Mouse (Mus musculus) left cerebral cortex, postnatal 25 days (tissue): Measurements from ENCODE around the gene Nup107. TPM values are rescaled to one million over a fixed set of nuclear protein-coding genes. Genes with fewer than 3 reads are reported as not detected.
"Not testable (repeated sequence)": the region's sequence is repeated elsewhere in the genome, so short reads cannot be mapped to it uniquely, and the experiment has no call there.

Source experiments
- DNase-seq, 2 experiments: peaks; one replicate each; pipeline ENCODE4 v3.0.0; 2022; ENCODE audit warnings: low spot score in 2 of 2, mixed read lengths in 1 of 2
- intact Hi-C: fragments of 180-260 bp; cut with DNase I; formaldehyde crosslinking; loops from one replicate; pipeline ENCODE4 v1.15.1; 2025
- total RNA-seq, 2 experiments: library from RNA; stranded (reverse); gene quantifications; 2 replicates each; pipeline ENCODE4 v1.2.3; 2021

Nup107 gene
- total RNA-seq, 2 experiments from 2014 or later, result 13.7 to 15.5 TPM

DNA sequence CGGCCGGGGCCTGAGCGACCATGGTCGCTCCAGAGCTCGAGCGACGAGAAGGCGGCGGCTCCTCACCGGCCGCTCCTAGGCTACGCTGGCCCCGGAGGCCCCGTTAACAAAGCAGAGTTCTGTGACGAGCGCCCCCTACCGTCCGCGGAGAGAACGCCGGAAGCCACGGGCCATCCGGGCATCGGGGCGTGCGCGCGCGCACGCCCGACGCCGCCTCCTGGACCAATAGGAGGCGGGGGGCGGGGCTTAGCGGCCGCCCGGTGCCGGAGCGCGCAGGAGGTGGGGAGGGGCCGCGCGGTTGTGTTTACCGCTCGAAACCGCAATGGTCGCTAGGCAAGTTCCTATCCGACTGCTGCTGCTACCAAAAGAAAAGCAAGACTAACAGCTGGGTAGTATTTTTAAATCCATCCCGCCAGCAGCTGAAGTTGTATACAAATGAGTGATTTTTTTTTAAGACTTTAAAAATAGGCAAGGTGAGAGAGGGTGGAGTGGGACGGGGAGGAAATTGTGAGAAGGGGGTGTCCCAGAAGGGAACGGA lies 81.8 kb downstream of the Nup107 start, which contains the start of gene Mdm2:
Gene Mdm2, minus strand, starts transcription at position 155 of the 538 bp plus-strand sequence.
- peak; percentile 96 to 97 for DNase-seq
- intact Hi-C loops, result loop anchor here (2.0 kb wide), 1 partner anchor 34 kb away; no protein-coding TSS in a partner anchor

DNA sequence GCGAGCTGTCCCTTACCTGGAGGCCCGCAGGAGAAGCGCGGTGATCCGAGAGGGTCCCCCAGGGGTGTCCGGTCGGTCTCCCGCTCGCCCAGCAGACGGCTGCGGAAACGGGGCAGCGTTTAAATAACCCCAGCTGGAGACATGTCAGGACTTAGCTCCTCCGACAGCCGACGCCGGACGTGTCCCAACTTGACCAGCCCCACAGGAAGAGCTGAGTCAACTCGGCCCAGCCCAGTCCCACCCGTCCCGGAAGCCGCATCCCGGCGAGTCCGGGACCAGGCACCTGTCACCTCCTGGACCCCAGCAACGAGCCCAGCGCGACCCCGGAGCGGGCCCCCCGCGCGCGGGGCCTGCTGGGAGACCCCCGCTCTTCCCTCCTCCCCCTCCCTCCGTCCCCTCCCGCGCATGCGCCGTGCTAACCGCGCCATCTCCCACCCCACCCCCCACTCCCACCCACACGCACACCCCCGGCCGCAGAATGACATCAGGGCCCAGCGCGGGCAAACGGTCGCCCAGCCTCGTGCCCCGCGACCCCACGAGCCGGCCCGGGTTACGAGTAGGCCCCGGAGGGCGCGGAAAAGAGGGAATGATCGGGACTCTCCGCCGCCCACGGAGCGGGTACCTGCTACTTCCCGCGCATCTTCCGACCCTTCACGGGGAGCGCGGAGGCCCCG lies 82.4 kb downstream of the Nup107 start:
- peak; percentile 56 to 75 for DNase-seq
- intact Hi-C loops, result loop anchor here (2.0 kb wide), 1 partner anchor 35 kb away; no protein-coding TSS in a partner anchor

GRCm38 (mm10) chr10:117709326-117709830 lies 83.1 kb downstream of the Nup107 start:
- DNase-seq, result peak in 1 of 2 experiments; percentile 27
- intact Hi-C loops, result no loop called here

- DNase-seq, result no peak
- intact Hi-C loops, result no loop called here
Measured at GRCm38 (mm10) chr10:117708856-117709255, 83.6 kb downstream of the Nup107 start.

GRCm38 (mm10) chr10:117708376-117708775 lies 84.1 kb downstream of the Nup107 start:
- no peak for DNase-seq
- intact Hi-C loops, result no loop called here

DNA sequence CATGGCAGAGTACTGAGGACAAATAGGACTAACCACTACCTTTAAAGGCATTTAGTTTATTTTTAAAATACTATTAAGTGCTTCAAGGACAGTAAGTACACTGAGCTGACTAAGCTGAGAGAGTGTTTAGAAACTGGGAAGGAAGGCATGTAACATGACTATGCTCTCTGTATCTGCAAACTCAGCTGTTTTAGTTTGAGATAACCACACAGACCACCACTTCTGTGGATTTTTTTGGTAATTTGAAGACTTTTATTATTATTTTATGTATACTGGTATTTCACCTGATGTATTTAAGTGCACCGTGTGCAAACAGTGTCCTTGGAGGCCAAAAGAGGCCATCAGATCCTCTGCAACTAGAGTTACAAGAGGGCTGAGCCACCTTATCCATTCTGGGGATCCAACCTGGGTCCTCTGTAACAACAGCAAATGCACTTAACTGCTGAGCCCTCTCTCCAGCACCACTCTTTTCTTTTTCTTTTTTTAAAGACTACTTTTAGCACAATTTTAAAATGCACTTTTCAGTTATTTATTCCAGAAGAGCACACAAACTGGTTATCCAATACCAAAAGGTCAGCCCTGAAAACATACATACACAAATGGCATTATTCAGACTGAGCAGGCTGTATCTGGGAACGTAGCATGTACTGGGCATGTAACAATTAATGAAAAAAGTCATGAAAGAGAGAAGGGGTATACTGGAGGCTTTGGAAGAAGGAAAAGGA lies 85.2 kb downstream of the Nup107 start:
- DNase-seq, result no peak

GRCm38 (mm10) chr10:117706440-117706839 lies 86.1 kb downstream of the Nup107 start:
- intact Hi-C loops, result no loop called here
- no peak for DNase-seq

More for the DNA sequence above, 85.2 kb downstream of the Nup107 start:
- intact Hi-C loops, result no loop called here

GRCm38 (mm10) chr10:117705806-117706205 lies 86.7 kb downstream of the Nup107 start:
- no peak for DNase-seq
- intact Hi-C loops, result no loop called here

DNA sequence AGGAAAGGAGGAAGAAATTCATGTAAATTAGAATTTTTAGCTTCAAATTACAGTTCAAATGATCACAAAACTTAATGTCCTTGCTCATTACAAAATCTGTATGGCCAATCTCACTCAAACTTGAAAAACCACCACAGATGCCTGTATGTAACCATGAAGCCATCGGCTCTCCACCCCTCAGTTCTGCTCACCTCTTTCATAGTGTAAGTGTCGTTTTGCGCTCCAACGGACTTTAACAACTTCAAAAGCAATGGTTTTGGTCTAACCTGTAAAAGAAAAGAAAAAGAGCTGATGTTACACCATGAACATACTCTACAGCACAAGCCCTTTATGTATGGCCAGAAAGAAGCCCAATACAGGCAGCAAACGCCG lies 87.6 kb downstream of the Nup107 start:
- intact Hi-C loops, result no loop called here
- DNase-seq, result no peak

DNA sequence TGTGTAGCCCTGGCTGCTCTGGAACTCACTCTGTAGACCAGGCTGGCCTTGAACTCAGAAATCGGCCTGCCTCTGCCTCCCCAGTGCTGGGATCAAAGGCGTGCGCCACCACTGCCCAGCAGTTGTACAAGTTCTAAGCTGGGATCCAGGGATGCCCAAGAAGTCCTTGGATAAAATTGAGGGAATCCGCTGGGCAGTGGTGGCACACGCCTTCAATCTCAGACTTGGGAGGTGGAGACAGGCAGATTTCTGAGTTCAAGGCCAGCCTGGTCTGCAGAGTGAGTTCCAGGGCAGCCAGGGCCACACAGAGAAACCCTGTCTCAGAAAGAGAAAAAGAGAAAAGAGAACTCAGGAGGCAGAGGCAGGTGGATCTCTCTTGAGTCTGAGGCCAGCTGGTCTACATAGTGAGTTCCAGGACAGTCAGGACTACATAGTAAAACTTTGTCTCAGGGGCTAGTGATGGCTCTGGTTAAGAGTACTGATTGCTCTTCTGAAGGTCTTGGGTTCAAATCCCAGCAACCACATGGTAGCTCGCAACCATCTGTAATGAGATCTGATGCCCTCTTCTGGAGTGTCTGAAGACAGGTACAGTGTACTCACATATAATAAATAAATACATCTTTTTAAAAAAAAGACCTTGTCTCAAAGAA lies 88.1 kb downstream of the Nup107 start:
- intact Hi-C loops, DNase-seq: not testable (repeated sequence)

- intact Hi-C loops, result no loop called here
- DNase-seq, result no peak
Measured at GRCm38 (mm10) chr10:117703506-117703905, 89.0 kb downstream of the Nup107 start.

DNA sequence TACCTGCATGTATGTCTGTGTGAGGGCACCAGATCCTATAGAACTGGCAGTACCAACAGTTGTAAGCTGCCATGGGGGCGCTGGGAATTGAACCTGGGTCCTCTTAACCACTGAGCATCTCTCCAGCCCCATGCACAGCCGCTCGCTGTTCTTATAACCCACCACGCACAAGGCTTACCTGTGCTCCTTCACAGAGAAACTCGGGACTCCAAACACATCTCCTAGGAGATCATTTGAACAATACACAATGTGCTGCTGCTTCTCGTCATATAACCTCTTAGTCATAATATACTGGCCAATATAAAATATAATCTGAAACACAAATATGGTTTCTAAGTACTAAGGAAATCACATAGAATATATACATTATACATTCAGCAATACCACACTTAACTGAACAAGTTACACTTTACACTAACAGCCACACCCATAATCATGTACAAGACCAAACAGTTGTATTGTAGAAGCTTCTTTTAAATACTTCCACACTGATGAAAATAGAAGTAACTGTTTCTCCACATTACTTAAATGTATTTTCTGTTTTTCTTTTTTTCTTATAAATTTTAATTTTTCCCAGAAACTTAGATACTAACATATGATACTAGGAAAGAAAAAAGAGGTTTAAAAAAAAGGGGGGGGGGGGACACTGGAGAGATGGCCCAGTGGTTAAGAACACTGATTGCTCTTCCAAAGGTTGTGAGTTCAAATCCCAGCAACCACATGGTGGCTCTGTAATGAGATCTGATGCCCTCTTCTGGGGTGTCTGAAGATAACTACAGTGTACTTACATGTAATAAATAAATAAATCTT lies 90.3 kb downstream of the Nup107 start:
- no peak for DNase-seq
- intact Hi-C loops, result no loop called here

- intact Hi-C loops, result no loop called here
- no peak for DNase-seq
Measured at GRCm38 (mm10) chr10:117701034-117701829, 91.3 kb downstream of the Nup107 start.

Other genes starting within 250 kb of the Nup107 start
- 1 to 10 TPM; 4.0 to 5.3 TPM for gene Cpm, start 163.2 kb downstream of the Nup107 start, total RNA-seq
- 10 to 100 TPM; 53.4 to 57.5 TPM for gene Mdm2, start 81.9 kb downstream of the Nup107 start, total RNA-seq
- 10 to 100 TPM; 31.0 to 31.3 TPM for gene Slc35e3, start 46.3 kb downstream of the Nup107 start, total RNA-seq
- gene Rap1b, start 53.3 kb upstream of the Nup107 start, total RNA-seq, result 10 to 100 TPM; 64.0 to 69.5 TPM